ENCODE assay signal across 15 mouse cellular contexts in the genomic region with DNA sequence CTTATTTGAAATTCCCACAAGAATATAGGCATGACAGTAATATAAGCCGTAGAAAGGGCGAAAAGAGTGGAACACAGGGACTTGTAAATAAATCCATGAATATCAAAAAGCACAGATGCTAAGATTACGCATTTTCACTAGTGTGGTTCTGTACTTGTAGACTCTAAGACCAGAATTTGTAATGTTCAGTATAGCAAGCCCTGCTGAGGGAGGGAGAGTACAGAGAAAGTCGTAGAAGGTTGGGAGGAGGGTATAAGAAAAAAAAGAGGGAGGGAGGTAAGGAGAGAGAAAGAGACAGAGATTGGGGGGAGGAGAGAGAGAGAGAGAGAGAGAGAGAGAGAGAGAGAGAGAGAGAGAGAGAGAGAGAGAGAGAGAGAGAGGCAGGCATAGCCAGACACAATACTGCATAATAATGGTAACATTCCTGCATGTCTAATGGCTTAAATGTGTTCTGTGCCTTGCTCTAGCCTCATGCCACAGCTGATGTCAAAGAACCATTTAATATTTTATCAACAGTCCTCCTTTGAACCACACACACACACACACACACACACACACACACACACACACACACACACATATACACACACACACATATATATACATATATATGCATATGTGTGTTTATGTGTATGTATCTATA.
DNase-seq lines count a peak whose midpoint lies in the region; ATAC-seq and TF ChIP-seq lines count a peak whose summit lies in the region.
"Had no signal": no experiment of that assay in that cellular context is flagged by ENCODE, and none has a peak within 500 bp of the region (broad histone marks: within the 10 kb centered on the region; RNA-seq: fewer than 3 reads in every experiment).

No protein-coding gene starts in this region.

- TF ChIP-seq CTCF in hindbrain, postnatal 0 days (IDR thresholded peaks at IDR 0.05; ENCODE audit: low read depth): no peak
- no peak for TF ChIP-seq CTCF in lung, postnatal 0 days (IDR thresholded peaks at IDR 0.05)

- no peak for TF ChIP-seq EP300 in lung, postnatal 0 days (IDR thresholded peaks at IDR 0.05)

- H3K4me2 ChIP-seq in forebrain, embryonic 14.5 days (ENCODE audit: low read length): no peak overlapping the region
- H3K4me2 ChIP-seq in hindbrain, postnatal 0 days (ENCODE audit: low read depth, low read length): peak overlapping the region; percentile 38
- H3K4me2 ChIP-seq in neural tube, embryonic 14.5 days (ENCODE audit: low read depth, low read length): no peak overlapping the region
- no peak overlapping the region for H3K4me2 ChIP-seq in lung, postnatal 0 days (replicated peaks; ENCODE audit: low read depth, low read length)
- H3K4me2 ChIP-seq: heart, embryonic 15.5 days had no signal

- H3K4me3 ChIP-seq in forebrain, embryonic 14.5 days (ENCODE audit: low read depth, low read length): no peak overlapping the region
- no peak overlapping the region for H3K4me3 ChIP-seq in hindbrain, postnatal 0 days (ENCODE audit: low read length)
- H3K4me3 ChIP-seq in neural tube, embryonic 14.5 days (ENCODE audit: low read depth, low read length): no peak overlapping the region
- H3K4me3 ChIP-seq in heart, embryonic 10.5 days: no peak overlapping the region
- H3K4me3 ChIP-seq in lung, postnatal 0 days (ENCODE audit: low read depth, low read length): no peak overlapping the region
- H3K4me3 ChIP-seq: heart, embryonic 15.5 days; myocyte had no signal

- no peaks in the 10 kb centered on the region for H3K36me3 ChIP-seq in forebrain, embryonic 14.5 days (ENCODE audit: control insufficient read depth, insufficient read depth, low read length)
- H3K36me3 ChIP-seq in hindbrain, postnatal 0 days (ENCODE audit: insufficient read depth, low read length): no peaks in the 10 kb centered on the region
- no peaks in the 10 kb centered on the region for H3K36me3 ChIP-seq in neural tube, embryonic 14.5 days (ENCODE audit: control insufficient read depth, insufficient read depth, low read length)
- H3K36me3 ChIP-seq in heart, embryonic 10.5 days: no peaks in the 10 kb centered on the region
- H3K36me3 ChIP-seq in lung, postnatal 0 days (ENCODE audit: insufficient read depth, low read length): no peaks in the 10 kb centered on the region
- H3K36me3 ChIP-seq: heart, embryonic 15.5 days had no signal

- H3K27me3 ChIP-seq in forebrain, embryonic 14.5 days (replicated peaks; ENCODE audit: control insufficient read depth, insufficient read depth, low read length): no peaks in the 10 kb centered on the region
- no peaks in the 10 kb centered on the region for H3K27me3 ChIP-seq in hindbrain, postnatal 0 days (ENCODE audit: insufficient read depth, low read length)
- no peaks in the 10 kb centered on the region for H3K27me3 ChIP-seq in neural tube, embryonic 14.5 days (ENCODE audit: control insufficient read depth, insufficient read depth, low read length)
- no peaks in the 10 kb centered on the region for H3K27me3 ChIP-seq in heart, embryonic 10.5 days (ENCODE audit: insufficient read depth, poor library complexity, severe bottlenecking)
- H3K27me3 ChIP-seq in lung, postnatal 0 days (replicated peaks; ENCODE audit: insufficient read depth, low read length): no peaks in the 10 kb centered on the region
- H3K27me3 ChIP-seq: heart, embryonic 15.5 days had no signal

- ATAC-seq in forebrain, embryonic 14.5 days: peak; percentile 60
- peak; percentile 65 for ATAC-seq in hindbrain, postnatal 0 days
- ATAC-seq in neural tube, embryonic 14.5 days (ENCODE audit: low read depth): peak; percentile 68
- ATAC-seq in lung, postnatal 0 days: no peak

- H3K9ac ChIP-seq in forebrain, embryonic 14.5 days (ENCODE audit: low read length): no peak overlapping the region
- H3K9ac ChIP-seq in hindbrain, postnatal 0 days (replicated peaks; ENCODE audit: low read length): no peak overlapping the region
- no peak overlapping the region for H3K9ac ChIP-seq in neural tube, embryonic 14.5 days (replicated peaks; ENCODE audit: low read depth, low read length)
- H3K9ac ChIP-seq in lung, postnatal 0 days (replicated peaks; ENCODE audit: low read depth): no peak overlapping the region
- H3K9ac ChIP-seq: heart, embryonic 15.5 days had no signal

- H3K4me1 ChIP-seq in forebrain, embryonic 14.5 days (ENCODE audit: control insufficient read depth, insufficient read depth, low read length): peaks cover 24% of the 10 kb centered on the region
- H3K4me1 ChIP-seq in hindbrain, postnatal 0 days (ENCODE audit: insufficient read depth, low read length): peaks cover 3% of the 10 kb centered on the region
- peaks cover 4% of the 10 kb centered on the region; the same call in 1 of the 2 replicates for H3K4me1 ChIP-seq in neural tube, embryonic 14.5 days (ENCODE audit: control insufficient read depth, insufficient read depth, low read length)
- H3K4me1 ChIP-seq in heart, embryonic 10.5 days: no peaks in the 10 kb centered on the region
- H3K4me1 ChIP-seq in lung, postnatal 0 days (ENCODE audit: insufficient read depth, low read depth, low read length): no peaks in the 10 kb centered on the region
- H3K4me1 ChIP-seq: heart, embryonic 15.5 days had no signal

- H3K27ac ChIP-seq in forebrain, embryonic 14.5 days (ENCODE audit: low read depth, low read length): peak overlapping the region; percentile 75
- H3K27ac ChIP-seq in hindbrain, postnatal 0 days: peak overlapping the region; percentile 81
- peak overlapping the region; percentile 80 for H3K27ac ChIP-seq in neural tube, embryonic 14.5 days (ENCODE audit: low read depth, low read length)
- no peak overlapping the region for H3K27ac ChIP-seq in heart, embryonic 10.5 days
- no peak overlapping the region for H3K27ac ChIP-seq in lung, postnatal 0 days (ENCODE audit: low read length)
- H3K27ac ChIP-seq: heart, embryonic 15.5 days; macrophage had no signal

- H3K9me3 ChIP-seq in forebrain, embryonic 14.5 days (replicated peaks; ENCODE audit: control insufficient read depth, low read length): no peaks in the 10 kb centered on the region
- H3K9me3 ChIP-seq in hindbrain, postnatal 0 days (ENCODE audit: low read length): no peaks in the 10 kb centered on the region
- H3K9me3 ChIP-seq in neural tube, embryonic 14.5 days (ENCODE audit: control insufficient read depth, low read length): no peaks in the 10 kb centered on the region
- no peaks in the 10 kb centered on the region for H3K9me3 ChIP-seq in heart, embryonic 10.5 days
- H3K9me3 ChIP-seq in lung, postnatal 0 days (ENCODE audit: low read length): no peaks in the 10 kb centered on the region
- H3K9me3 ChIP-seq: heart, embryonic 15.5 days had no signal

- DNase-seq in cerebellum, postnatal 10 days: peak; percentile 27 to 58
- no peak for DNase-seq in cerebellum, adult 9-11 months
- DNase-seq in forebrain, embryonic 14.5 days (ENCODE audit: low spot score): peak; percentile 73
- no peak for DNase-seq in hindbrain, postnatal 0 days (ENCODE audit: low spot score)
- DNase-seq in layer of hippocampus, adult 18-20 months (ENCODE audit: low spot score in 2 of 2): no peak
- no peak for DNase-seq in heart, embryonic 10.5 days (ENCODE audit: low spot score)
- DNase-seq in lung, postnatal 0 days (ENCODE audit: low spot score): no peak
- DNase-seq: gastrocnemius, postnatal 25 days; kidney, postnatal 10 days; layer of hippocampus, postnatal 36 days; right cerebral cortex, adult 18-20 months had no signal

- WGBS in forebrain, embryonic 14.5 days: 55% methylated on average over 4 of the region's 4 CpGs
- WGBS in hindbrain, postnatal 0 days: 34% methylated on average over 4 of the region's 4 CpGs
- 25% methylated on average over 4 of the region's 4 CpGs for WGBS in neural tube, embryonic 14.5 days
- 67% methylated on average over 4 of the region's 4 CpGs for WGBS in heart, embryonic 10.5 days
- 70% methylated on average over 4 of the region's 4 CpGs for WGBS in lung, postnatal 0 days

Comparison
In these comparisons a context has a peak if more than half of its experiments do, and no peak if none do; other contexts are left out.
1. DNase-seq: peak in cerebellum, postnatal 10 days (2 of 2) and forebrain, embryonic 14.5 days (single experiment); none in cerebellum, adult 9-11 months (single experiment), hindbrain, postnatal 0 days (single experiment), layer of hippocampus, adult 18-20 months (0 of 2), heart, embryonic 10.5 days (single experiment) and lung, postnatal 0 days (single experiment).
2. H3K27ac ChIP-seq: peak in forebrain, embryonic 14.5 days (single experiment), hindbrain, postnatal 0 days (single experiment) and neural tube, embryonic 14.5 days (single experiment); none in heart, embryonic 10.5 days (single experiment) and lung, postnatal 0 days (single experiment).